Mouse (Mus musculus): Measurements from ENCODE around the gene Zmynd10. TPM values are rescaled to one million over a fixed set of nuclear protein-coding genes. Genes with fewer than 3 reads are reported as not detected.

The Zmynd10 gene
- polyA plus RNA-seq, 1 experiment, result 52.6 TPM

- Histone ChIP-seq H3K4me1 (ENCODE audit: control insufficient read depth, insufficient read depth, low read length) (peaks cover 35% of the 10 kb centered on the region), H3K27me3 (replicated peaks; ENCODE audit: control insufficient read depth, insufficient read depth, low read length) (no peaks in the 10 kb centered on the region), H3K4me3 (ENCODE audit: insufficient read depth, low read depth, low read length) (no peak overlapping the region), H3K27ac (ENCODE audit: insufficient read depth, low read depth, low read length) (no peak overlapping the region), H3K36me3 (ENCODE audit: control insufficient read depth, insufficient read depth, low read length) (no peaks in the 10 kb centered on the region)
- no peak for TF ChIP-seq CTCF (conservative IDR thresholded peaks at IDR 0.05; ENCODE audit: insufficient read depth, insufficient read length, low read depth, low read length)
- no peak for TF ChIP-seq POLR2A (IDR thresholded peaks at IDR 0.05; ENCODE audit: low read depth, low read length)
- whole genome bisulfite sequencing, result 95% methylated on average over 14 of the region's 14 CpGs
- DNase-seq, result no peak
Observed at GRCm38 (mm10) chr9:107579023-107579900, 32.2 kb downstream of the Zmynd10 start.

- under 1% methylated on average over 32 of the region's 32 CpGs for WGBS
- no peak for TF ChIP-seq CTCF (conservative IDR thresholded peaks at IDR 0.05; ENCODE audit: insufficient read depth, insufficient read length, low read depth, low read length)
- peak; percentile 89 for TF ChIP-seq POLR2A (IDR thresholded peaks at IDR 0.05; ENCODE audit: low read depth, low read length)
- peak within 1 kb of the TSS; percentile 91 for H3K4me3 ChIP-seq (ENCODE audit: insufficient read depth, low read depth, low read length)
- peak; percentile 98 for DNase-seq
- no peaks in the 10 kb centered on the region for H3K36me3 ChIP-seq (ENCODE audit: control insufficient read depth, insufficient read depth, low read length)
- peaks cover 35% of the 10 kb centered on the region for H3K4me1 ChIP-seq (ENCODE audit: control insufficient read depth, insufficient read depth, low read length)
- no peaks in the 10 kb centered on the region for H3K27me3 ChIP-seq (replicated peaks; ENCODE audit: control insufficient read depth, insufficient read depth, low read length)
- H3K27ac ChIP-seq (ENCODE audit: insufficient read depth, low read depth, low read length), result peak within 1 kb of the TSS; percentile 98
Observed at GRCm38 (mm10) chr9:107580501-107581317, 33.6 kb downstream of the Zmynd10 start, which contains the start of gene Hyal3. Gene Hyal3 (plus strand): TSS chr9:107580818.

GRCm38 (mm10) chr9:107581584-107581983 lies 34.5 kb downstream of the Zmynd10 start:
- DNase-seq, result no peak
- peak overlapping the region; percentile 16; the same call in 1 of the 2 replicates for H3K27ac ChIP-seq (ENCODE audit: insufficient read depth, low read depth, low read length)
- WGBS, result 59% methylated on average over 4 of the region's 4 CpGs
- TF ChIP-seq CTCF (conservative IDR thresholded peaks at IDR 0.05; ENCODE audit: insufficient read depth, insufficient read length, low read depth, low read length) (no peak), POLR2A (IDR thresholded peaks at IDR 0.05; ENCODE audit: low read depth, low read length) (no peak)
- H3K36me3 ChIP-seq (ENCODE audit: control insufficient read depth, insufficient read depth, low read length), result no peaks in the 10 kb centered on the region
- peaks cover 26% of the 10 kb centered on the region for H3K4me1 ChIP-seq (ENCODE audit: control insufficient read depth, insufficient read depth, low read length)
- H3K4me3 ChIP-seq (ENCODE audit: insufficient read depth, low read depth, low read length), result peak overlapping the region; percentile 91; the same call in 1 of the 2 replicates
- no peaks in the 10 kb centered on the region for H3K27me3 ChIP-seq (replicated peaks; ENCODE audit: control insufficient read depth, insufficient read depth, low read length)

- WGBS, result 53% methylated on average over 7 of the region's 7 CpGs
- H3K27ac ChIP-seq (ENCODE audit: insufficient read depth, low read depth, low read length), result no peak overlapping the region
Observed at GRCm38 (mm10) chr9:107582509-107583062, 35.5 kb downstream of the Zmynd10 start.

GRCm38 (mm10) chr9:107583174-107583573 lies 36.1 kb downstream of the Zmynd10 start:
- WGBS, result 93% methylated on average over 14 of the region's 14 CpGs
- Histone ChIP-seq H3K27ac (ENCODE audit: insufficient read depth, low read depth, low read length) (no peak overlapping the region), H3K4me1 (ENCODE audit: control insufficient read depth, insufficient read depth, low read length) (peaks cover 21% of the 10 kb centered on the region; the same call in 1 of the 2 replicates), H3K4me3 (ENCODE audit: insufficient read depth, low read depth, low read length) (no peak overlapping the region), H3K36me3 (ENCODE audit: control insufficient read depth, insufficient read depth, low read length) (no peaks in the 10 kb centered on the region), H3K27me3 (replicated peaks; ENCODE audit: control insufficient read depth, insufficient read depth, low read length) (no peaks in the 10 kb centered on the region)
- no peak for DNase-seq
- TF ChIP-seq CTCF (conservative IDR thresholded peaks at IDR 0.05; ENCODE audit: insufficient read depth, insufficient read length, low read depth, low read length) (no peak), POLR2A (IDR thresholded peaks at IDR 0.05; ENCODE audit: low read depth, low read length) (no peak)

More at GRCm38 (mm10) chr9:107582509-107583062, 35.5 kb downstream of the Zmynd10 start:
- Histone ChIP-seq H3K4me3 (ENCODE audit: insufficient read depth, low read depth, low read length) (no peak overlapping the region), H3K36me3 (ENCODE audit: control insufficient read depth, insufficient read depth, low read length) (no peaks in the 10 kb centered on the region), H3K27me3 (replicated peaks; ENCODE audit: control insufficient read depth, insufficient read depth, low read length) (no peaks in the 10 kb centered on the region), H3K4me1 (ENCODE audit: control insufficient read depth, insufficient read depth, low read length) (peaks cover 18% of the 10 kb centered on the region)
- DNase-seq, result peak; percentile 59
- no peak for TF ChIP-seq POLR2A (IDR thresholded peaks at IDR 0.05; ENCODE audit: low read depth, low read length)
- no peak for TF ChIP-seq CTCF (conservative IDR thresholded peaks at IDR 0.05; ENCODE audit: insufficient read depth, insufficient read length, low read depth, low read length)

- TF ChIP-seq CTCF (conservative IDR thresholded peaks at IDR 0.05; ENCODE audit: insufficient read depth, insufficient read length, low read depth, low read length), result no peak
- no peak for TF ChIP-seq POLR2A (IDR thresholded peaks at IDR 0.05; ENCODE audit: low read depth, low read length)
Observed at GRCm38 (mm10) chr9:107586504-107586903, 39.4 kb downstream of the Zmynd10 start.

More at GRCm38 (mm10) chr9:107586504-107586903, 39.4 kb downstream of the Zmynd10 start:
- no peaks in the 10 kb centered on the region for H3K36me3 ChIP-seq (ENCODE audit: control insufficient read depth, insufficient read depth, low read length)
- 85% methylated on average over 5 of the region's 5 CpGs for WGBS
- H3K27ac ChIP-seq (ENCODE audit: insufficient read depth, low read depth, low read length), result no peak overlapping the region
- DNase-seq, result no peak
- H3K27me3 ChIP-seq (replicated peaks; ENCODE audit: control insufficient read depth, insufficient read depth, low read length), result no peaks in the 10 kb centered on the region
- no peak overlapping the region for H3K4me3 ChIP-seq (ENCODE audit: insufficient read depth, low read depth, low read length)
- H3K4me1 ChIP-seq (ENCODE audit: control insufficient read depth, insufficient read depth, low read length), result peaks cover 33% of the 10 kb centered on the region; the same call in 1 of the 2 replicates
